Mouse (Mus musculus) adrenal gland, adult 18-20 months (tissue): Measurements from ENCODE around the gene Gm47283. TPM values are rescaled to one million over a fixed set of nuclear protein-coding genes. Genes with fewer than 3 reads are reported as not detected.
A peak's percentile ranks its signal among the peaks of the same experiment; 100 is the strongest.
"Not testable (repeated sequence)": the region's sequence is repeated elsewhere in the genome, so short reads cannot be mapped to it uniquely, and the experiment has no call there.

Experiments
- DNase-seq, 2 experiments: peaks; one replicate each; pipeline ENCODE4 v3.0.0; 2021 to 2022; ENCODE audit warnings: low spot score in 2 of 2
- long read RNA-seq, 2 experiments: library from polyadenylated mRNA; stranded (forward); transcript quantifications; one replicate each; pipeline ENCODE4 v2.0.0; 2021
- total RNA-seq, 2 experiments: library from RNA; stranded (reverse); gene quantifications; 1 replicate in 1 of 2; 2 replicates in 1 of 2; pipeline ENCODE4 v1.2.3; 2021

Gene Gm47283
- total RNA-seq, result not detected
- long read RNA-seq, experiment 1, result 0 reads
- long read RNA-seq, experiment 2, result 0 reads

GRCm38 (mm10) chrY:90784438-90784837 is at the start of gene Gm47283:
Gm47283 (plus strand) TSS chrY:90784738.
- not testable (repeated sequence) for DNase-seq

- DNase-seq, result not testable (repeated sequence)
These were observed 49.2 kb upstream of the Gm47283 start for GRCm38 (mm10) chrY:90735181-90735895.

- not testable (repeated sequence) for DNase-seq
These were observed 48.1 kb upstream of the Gm47283 start for GRCm38 (mm10) chrY:90736217-90737000.

- DNase-seq, result no peak
These were observed 46.7 kb upstream of the Gm47283 start for GRCm38 (mm10) chrY:90737606-90738430.

- DNase-seq, result no peak
These were observed 46.2 kb upstream of the Gm47283 start for GRCm38 (mm10) chrY:90738431-90738680.

GRCm38 (mm10) chrY:90738841-90739530 is 45.6 kb upstream of the Gm47283 start:
- peak; percentile 46 to 72 for DNase-seq

- peak; percentile 35 to 51 for DNase-seq
These were observed 45.0 kb upstream of the Gm47283 start for GRCm38 (mm10) chrY:90739531-90740012.

GRCm38 (mm10) chrY:90740013-90740561 is 44.5 kb upstream of the Gm47283 start:
- peak in 1 of 2 experiments; percentile 77 for DNase-seq

- not testable (repeated sequence) for DNase-seq
These were observed 43.5 kb upstream of the Gm47283 start for GRCm38 (mm10) chrY:90741006-90741405.

- peak in 1 of 2 experiments; percentile 41 for DNase-seq
These were observed 42.9 kb upstream of the Gm47283 start for GRCm38 (mm10) chrY:90741452-90742260.

GRCm38 (mm10) chrY:90742261-90743052 is 42.1 kb upstream of the Gm47283 start:
- not testable (repeated sequence) for DNase-seq

- DNase-seq, result peak in 1 of 2 experiments; percentile 34
These were observed 41.3 kb upstream of the Gm47283 start for GRCm38 (mm10) chrY:90743053-90743810.

GRCm38 (mm10) chrY:90743811-90744220 is 40.7 kb upstream of the Gm47283 start:
- DNase-seq, result no peak

- DNase-seq, result peak; percentile 78 to 87
These were observed 40.1 kb upstream of the Gm47283 start for GRCm38 (mm10) chrY:90744381-90744981.

GRCm38 (mm10) chrY:90745256-90745655 is 39.3 kb upstream of the Gm47283 start:
- not testable (repeated sequence) for DNase-seq

- not testable (repeated sequence) for DNase-seq
These were observed 29.8 kb upstream of the Gm47283 start, which contains the start of gene Gm21860 for GRCm38 (mm10) chrY:90754721-90755120. Gm21860 (minus strand) TSS chrY:90754821.

- not testable (repeated sequence) for DNase-seq
These were observed 54.5 kb downstream of the Gm47283 start, which contains the start of gene Gm21748 for GRCm38 (mm10) chrY:90839077-90839476. Gm21748 (minus strand) TSS chrY:90839177.
